Mouse (Mus musculus) megakaryocyte, embryonic 14.5 days (primary cell): ENCODE measurements around the gene Abca4.
A peak's percentile ranks its signal among the peaks of the same experiment; 100 is the strongest.

Source experiments
- FLI1 ChIP-seq: IDR thresholded peaks from 2 replicates; pipeline ENCODE4 v1.6.1; 2012; ENCODE audit warnings: low read length, inconsistent platforms, mixed read lengths
- GATA1 ChIP-seq: IDR thresholded peaks from 3 replicates; pipeline ENCODE4 v1.6.1; 2012; ENCODE audit warnings: mixed read lengths, low read length, inconsistent platforms, borderline replicate concordance

DNA sequence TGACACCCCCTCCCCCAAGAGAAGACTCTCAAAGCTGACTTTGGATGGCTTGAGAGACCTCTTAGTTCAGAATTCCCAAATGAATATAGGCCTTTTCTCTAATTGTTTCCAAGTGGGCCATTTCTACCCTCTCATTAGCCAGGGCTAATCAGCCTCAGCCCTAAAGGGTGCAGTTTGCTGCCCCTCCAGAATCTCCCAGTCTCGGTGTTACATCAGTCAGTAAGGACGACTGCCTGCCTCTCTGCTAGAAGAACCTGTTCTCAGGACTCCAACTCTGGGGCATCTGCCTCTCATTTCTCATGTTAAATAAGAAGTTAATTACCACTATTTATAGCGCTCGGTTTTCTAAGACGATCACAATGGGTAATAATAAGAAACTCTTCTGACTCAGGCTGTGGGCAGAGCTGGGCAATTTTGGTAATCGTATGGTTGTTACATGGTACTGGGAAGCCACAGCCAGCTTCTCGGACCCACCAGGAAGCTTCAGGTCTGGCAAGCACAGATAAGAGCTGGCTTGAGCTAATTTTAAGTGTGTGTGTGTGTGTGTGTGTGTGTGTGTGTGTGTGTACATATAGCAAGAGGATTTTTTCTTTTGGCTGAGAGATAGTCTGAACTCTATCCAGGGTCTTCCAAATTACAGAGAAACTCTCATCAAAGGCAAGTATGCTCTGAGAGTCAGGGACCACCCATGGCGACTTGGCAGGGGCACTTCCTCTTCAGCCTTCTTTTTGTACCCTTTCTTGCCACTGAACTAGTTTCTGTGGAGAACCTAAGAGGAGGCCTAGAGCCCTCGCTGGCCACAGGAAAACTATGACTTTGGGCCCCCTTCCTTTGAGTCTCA is 67.1 kb downstream of the Abca4 start:
- TF ChIP-seq GATA1 (peak; percentile 71; the same call in 1 of the 3 replicates), FLI1 (no peak)
